Mouse (Mus musculus): ENCODE data around the gene Fzd5. TPM values are rescaled to one million over a fixed set of nuclear protein-coding genes. Genes with fewer than 3 reads are reported as not detected.

Fzd5 gene
- polyA plus RNA-seq, 1 experiment = 1.7 TPM

DNA sequence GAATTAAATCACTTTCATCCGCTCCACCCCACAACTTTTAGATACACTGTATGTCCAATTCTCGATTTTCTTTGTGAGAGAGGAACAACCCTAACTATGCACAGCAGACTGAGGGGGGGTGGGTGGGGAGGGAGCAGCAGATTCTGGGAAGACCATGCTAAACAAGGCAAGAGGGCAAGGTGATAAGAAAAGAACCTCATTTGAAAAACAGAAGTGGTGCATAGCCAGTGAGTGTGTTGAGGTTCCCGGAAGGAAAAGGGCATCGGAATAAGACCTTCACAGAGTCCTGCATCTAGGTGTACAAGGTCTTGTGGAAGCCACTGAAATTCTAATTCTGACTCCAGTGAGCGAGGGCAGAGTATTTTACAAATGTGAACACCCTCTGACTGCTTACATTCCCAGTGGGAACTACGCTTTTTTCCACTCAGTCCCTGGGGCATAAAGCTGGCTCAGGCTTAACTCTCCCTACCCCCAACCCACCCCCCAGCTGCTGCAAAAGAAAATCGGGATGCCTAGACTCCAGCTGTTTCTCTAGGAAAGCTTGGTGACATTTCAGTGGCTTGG, 4.8 kb downstream of the Fzd5 start:
- no peak for DNase-seq (ENCODE audit: low read depth)
- TF ChIP-seq CTCF (IDR thresholded peaks at IDR 0.05; ENCODE audit: borderline replicate concordance, extremely low read depth, insufficient read depth, insufficient read length) = no peak
- TF ChIP-seq POLR2A (IDR thresholded peaks at IDR 0.05; ENCODE audit: borderline replicate concordance, extremely low read depth, insufficient read depth, insufficient read length, poor library complexity, severe bottlenecking) = no peak

DNA sequence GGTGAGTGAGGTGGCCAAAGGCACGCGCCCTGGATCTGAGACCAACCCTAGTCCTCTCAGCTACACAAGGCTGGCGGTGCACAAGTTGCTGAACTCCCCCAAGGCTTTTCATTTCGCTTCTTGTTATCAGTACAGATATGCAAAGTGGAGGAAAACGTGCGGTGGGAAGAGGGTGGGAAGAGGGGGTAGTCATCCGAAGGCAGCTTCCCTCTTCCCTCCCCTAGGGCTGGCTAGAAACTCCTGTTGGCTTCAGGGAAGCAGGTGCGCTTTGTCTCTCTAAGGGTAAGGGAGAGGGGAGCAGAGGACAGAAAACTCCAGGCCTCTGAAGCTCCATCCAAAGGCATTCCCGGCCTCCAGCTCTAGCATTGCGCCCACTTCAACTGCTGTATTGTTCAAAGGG, 5.4 kb downstream of the Fzd5 start:
- TF ChIP-seq CTCF (IDR thresholded peaks at IDR 0.05; ENCODE audit: borderline replicate concordance, extremely low read depth, insufficient read depth, insufficient read length) = no peak
- no peak for DNase-seq (ENCODE audit: low read depth)

DNA sequence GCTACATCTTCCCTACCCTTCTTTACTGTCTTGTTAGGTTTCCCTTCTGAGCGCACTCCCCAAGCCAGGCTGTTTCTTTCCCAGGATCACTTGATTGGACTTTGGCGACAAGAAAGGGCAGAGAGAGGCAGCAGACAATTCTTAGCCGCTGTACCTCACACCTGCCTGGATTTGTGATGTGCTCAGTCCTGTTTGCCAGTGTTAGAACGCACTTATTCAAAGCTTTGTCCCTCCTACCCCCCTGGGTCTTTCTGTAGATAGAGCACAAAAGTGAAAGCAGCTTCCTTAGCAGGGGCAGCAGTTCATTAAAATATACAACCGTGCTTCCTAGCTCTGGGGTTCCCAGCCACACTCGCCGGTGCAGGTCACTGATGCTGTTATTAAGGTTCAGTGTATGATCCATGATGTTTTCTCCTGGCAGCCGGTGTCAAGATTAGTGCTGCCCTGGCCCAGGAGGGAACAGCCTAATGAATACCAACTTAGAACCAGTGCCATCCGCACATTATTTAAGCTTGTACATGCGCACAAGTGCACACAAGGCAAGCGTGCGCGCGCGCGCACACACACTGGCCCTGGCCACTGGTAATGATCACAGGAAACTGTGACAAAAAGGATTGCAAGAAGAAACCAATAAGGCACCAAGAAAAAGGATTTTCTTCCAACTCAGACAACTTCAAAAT, 6.1 kb downstream of the Fzd5 start:
- peak; percentile 42 for DNase-seq (ENCODE audit: low read depth)
- TF ChIP-seq CTCF (IDR thresholded peaks at IDR 0.05; ENCODE audit: borderline replicate concordance, extremely low read depth, insufficient read depth, insufficient read length) = no peak
- TF ChIP-seq POLR2A (IDR thresholded peaks at IDR 0.05; ENCODE audit: borderline replicate concordance, extremely low read depth, insufficient read depth, insufficient read length, poor library complexity, severe bottlenecking) = no peak

DNA sequence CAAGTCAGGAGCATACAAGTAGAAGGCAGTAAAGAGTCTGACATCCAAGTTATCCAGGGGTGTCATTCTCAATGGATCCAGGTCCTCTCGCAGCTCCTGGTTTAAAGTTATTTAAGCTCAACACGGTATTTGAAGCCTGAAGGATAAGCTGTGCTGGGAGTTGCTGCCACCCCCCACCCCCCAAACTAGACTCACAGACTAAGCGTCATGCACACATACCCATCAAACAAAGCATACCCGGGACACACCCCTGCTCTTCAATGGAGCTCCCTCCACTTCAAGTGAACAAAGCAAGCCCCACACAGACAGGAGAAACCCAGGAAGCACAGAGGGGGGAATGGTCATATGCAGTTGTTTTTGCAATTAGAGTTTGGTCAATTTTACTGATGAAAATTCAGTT, 7.5 kb downstream of the Fzd5 start:
- no peak for TF ChIP-seq CTCF (IDR thresholded peaks at IDR 0.05; ENCODE audit: borderline replicate concordance, extremely low read depth, insufficient read depth, insufficient read length)
- no peak for TF ChIP-seq POLR2A (IDR thresholded peaks at IDR 0.05; ENCODE audit: borderline replicate concordance, extremely low read depth, insufficient read depth, insufficient read length, poor library complexity, severe bottlenecking)
- no peak for DNase-seq (ENCODE audit: low read depth)

DNA sequence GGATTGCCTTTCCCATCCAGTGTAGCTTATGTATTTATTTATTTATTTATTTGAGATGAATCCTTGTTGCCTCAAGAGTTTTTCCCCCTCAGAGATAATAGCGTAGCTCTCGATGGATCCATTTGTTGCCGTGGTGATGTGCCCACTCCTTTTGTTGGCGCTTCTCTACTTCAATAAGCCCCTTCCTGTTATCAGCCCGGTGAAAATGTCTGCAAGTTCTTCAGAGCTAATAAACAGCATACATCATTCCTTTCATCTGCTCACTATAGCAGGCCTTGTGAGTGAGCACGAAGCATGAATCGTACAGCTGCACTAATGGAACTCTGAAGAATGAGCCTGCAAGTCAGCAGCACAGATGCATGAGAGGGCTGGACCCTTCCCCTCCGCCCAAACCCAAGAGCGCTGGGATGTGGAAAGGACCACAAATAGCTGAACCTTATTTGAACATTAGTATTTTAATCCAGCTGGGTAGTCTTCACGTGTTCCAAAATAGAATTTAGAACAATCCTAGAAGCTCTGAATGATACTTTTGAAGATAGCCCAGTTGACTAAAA, 16.4 kb downstream of the Fzd5 start:
- TF ChIP-seq CTCF (IDR thresholded peaks at IDR 0.05; ENCODE audit: borderline replicate concordance, extremely low read depth, insufficient read depth, insufficient read length) (no peak), POLR2A (IDR thresholded peaks at IDR 0.05; ENCODE audit: borderline replicate concordance, extremely low read depth, insufficient read depth, insufficient read length, poor library complexity, severe bottlenecking) (no peak)
- DNase-seq (ENCODE audit: low read depth) = peak; percentile 77

DNA sequence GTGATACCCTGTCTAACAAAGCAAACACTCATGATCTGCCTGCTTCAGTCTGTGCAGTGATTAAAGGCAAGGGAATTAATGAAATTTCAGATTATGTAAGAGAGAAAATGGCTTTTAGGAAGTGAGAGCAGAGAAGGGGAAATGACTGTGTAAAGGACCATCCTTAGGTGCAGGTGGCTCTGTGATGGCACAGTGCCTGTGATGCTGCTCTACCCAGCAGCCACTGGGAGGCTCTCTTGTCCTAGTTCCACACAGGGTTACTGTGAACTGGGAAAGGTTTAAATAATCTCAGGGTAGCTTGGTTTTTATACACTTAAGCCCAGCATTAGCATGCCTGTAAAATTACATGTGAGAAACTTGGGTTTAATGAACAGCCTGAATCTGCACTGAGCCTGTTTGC, 20.0 kb downstream of the Fzd5 start:
- peak; percentile 71 for DNase-seq (ENCODE audit: low read depth)
- TF ChIP-seq CTCF (IDR thresholded peaks at IDR 0.05; ENCODE audit: borderline replicate concordance, extremely low read depth, insufficient read depth, insufficient read length) (peak; percentile 73), POLR2A (IDR thresholded peaks at IDR 0.05; ENCODE audit: borderline replicate concordance, extremely low read depth, insufficient read depth, insufficient read length, poor library complexity, severe bottlenecking) (no peak)

DNA sequence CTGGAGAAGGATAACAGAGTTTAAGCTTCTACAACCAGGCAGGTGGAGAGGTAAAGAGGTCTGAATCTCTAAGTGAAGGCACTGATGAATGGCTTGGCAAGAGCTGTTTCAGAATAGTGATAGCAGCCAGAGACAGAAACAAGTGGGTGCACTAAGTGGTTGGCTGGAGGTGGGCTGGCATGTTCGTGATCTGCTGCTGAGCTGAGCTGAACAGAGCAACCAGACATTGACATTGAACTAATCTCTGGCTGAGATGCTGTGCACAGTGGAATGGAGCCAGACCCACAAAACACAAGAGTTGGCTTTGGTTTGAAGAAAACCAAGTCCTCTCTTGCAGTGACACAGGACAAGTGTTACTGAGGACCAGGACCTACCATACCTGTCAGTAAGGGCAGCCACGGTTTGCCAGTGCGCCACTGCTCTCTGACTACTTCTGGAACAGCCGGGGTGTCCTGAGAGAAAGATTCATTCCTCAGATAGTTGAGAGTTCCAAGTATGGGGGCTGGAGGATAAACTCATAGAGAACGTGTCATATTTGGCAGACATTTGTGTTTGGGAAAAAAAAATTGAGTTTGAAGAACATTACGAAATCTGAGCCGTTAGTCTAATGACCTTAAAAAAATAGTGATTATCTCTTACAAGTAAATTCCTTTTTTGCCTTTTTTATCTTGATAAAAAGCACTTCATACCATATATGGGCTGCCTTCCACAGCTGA, 20.8 kb downstream of the Fzd5 start:
- TF ChIP-seq POLR2A (IDR thresholded peaks at IDR 0.05; ENCODE audit: borderline replicate concordance, extremely low read depth, insufficient read depth, insufficient read length, poor library complexity, severe bottlenecking) = no peak
- TF ChIP-seq CTCF (IDR thresholded peaks at IDR 0.05; ENCODE audit: borderline replicate concordance, extremely low read depth, insufficient read depth, insufficient read length) = no peak
- no peak for DNase-seq (ENCODE audit: low read depth)

DNA sequence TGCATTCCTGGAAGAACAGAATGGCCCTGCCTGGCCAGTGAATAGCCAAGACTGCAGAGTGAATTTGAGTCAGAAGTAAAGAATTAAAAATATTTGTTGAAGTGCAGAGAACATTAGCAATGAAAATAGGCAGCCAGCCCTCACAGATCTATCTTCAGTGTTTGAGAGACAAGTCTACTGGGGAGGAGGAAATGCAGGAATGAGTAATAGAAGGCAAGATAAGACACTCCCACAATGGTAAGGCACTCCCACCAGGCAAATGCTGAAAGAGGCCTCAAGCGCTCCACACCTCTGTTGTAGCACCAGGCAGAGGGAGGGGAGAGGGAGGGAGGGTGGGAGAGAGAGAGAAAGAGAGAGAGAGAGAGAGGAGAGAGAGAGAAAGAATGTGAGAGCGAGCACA, 22.1 kb downstream of the Fzd5 start:
- DNase-seq (ENCODE audit: low read depth) = no peak
- TF ChIP-seq CTCF (IDR thresholded peaks at IDR 0.05; ENCODE audit: borderline replicate concordance, extremely low read depth, insufficient read depth, insufficient read length) (no peak), POLR2A (IDR thresholded peaks at IDR 0.05; ENCODE audit: borderline replicate concordance, extremely low read depth, insufficient read depth, insufficient read length, poor library complexity, severe bottlenecking) (no peak)

DNA sequence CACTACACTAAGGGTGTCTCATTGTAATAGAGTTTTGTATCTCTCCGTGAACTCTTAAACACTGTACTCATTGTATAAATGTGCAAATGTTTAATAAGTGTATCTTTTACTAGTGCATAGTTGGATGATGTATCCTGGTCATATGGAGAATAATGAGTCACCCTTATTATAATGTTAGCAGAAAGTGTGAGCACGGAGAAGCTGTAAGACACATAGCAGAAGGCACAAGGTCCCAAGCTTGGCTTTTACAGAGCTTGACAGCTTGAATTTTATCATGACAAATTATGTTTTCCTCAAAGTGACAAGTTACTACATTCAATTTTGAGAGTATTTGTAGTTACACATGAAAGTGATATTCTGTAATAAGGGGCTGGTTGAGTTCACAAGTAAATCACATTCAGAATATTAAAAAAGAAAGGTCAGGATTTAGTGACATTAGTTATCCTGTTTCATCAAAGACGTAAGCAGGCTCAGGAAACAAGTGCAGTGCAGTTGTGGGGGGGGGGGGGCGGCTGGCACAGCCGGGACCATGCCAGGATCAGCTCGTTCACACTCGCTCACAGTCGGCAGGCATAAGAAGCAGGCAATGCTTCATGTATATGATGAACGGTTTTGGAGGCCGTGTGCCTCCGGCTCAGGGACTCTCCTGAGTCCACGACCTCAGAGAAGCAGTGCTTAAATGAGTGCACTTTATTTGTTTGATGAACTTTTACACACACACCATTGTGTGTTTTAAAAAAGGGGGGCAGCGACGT, 25.4 kb downstream of the Fzd5 start:
- TF ChIP-seq CTCF (IDR thresholded peaks at IDR 0.05; ENCODE audit: borderline replicate concordance, extremely low read depth, insufficient read depth, insufficient read length) (no peak), POLR2A (IDR thresholded peaks at IDR 0.05; ENCODE audit: borderline replicate concordance, extremely low read depth, insufficient read depth, insufficient read length, poor library complexity, severe bottlenecking) (no peak)
- DNase-seq (ENCODE audit: low read depth) = no peak

DNA sequence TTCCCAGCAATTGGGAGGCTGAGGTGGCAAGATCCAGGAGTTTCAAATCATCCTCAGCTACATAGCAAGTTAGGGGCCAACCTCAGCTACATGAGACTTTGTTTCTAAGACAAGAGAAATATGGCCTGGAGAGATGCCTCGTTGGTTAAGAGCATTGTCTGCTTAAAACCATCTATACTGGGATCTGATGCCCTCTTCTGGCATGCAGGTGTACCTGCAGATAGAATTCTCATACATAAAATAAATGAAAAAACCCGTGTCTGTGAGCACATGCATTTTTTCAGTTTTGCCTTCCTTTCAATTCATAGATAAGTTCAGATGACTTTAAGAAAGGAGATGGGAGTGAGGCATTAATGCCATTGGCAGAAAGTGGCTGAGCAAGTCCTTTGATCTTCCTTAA, 27.7 kb downstream of the Fzd5 start:
- DNase-seq (ENCODE audit: low read depth) = peak; percentile 67
- TF ChIP-seq CTCF (IDR thresholded peaks at IDR 0.05; ENCODE audit: borderline replicate concordance, extremely low read depth, insufficient read depth, insufficient read length) (peak; percentile 33; the same call in 1 of the 2 replicates), POLR2A (IDR thresholded peaks at IDR 0.05; ENCODE audit: borderline replicate concordance, extremely low read depth, insufficient read depth, insufficient read length, poor library complexity, severe bottlenecking) (no peak)

DNA sequence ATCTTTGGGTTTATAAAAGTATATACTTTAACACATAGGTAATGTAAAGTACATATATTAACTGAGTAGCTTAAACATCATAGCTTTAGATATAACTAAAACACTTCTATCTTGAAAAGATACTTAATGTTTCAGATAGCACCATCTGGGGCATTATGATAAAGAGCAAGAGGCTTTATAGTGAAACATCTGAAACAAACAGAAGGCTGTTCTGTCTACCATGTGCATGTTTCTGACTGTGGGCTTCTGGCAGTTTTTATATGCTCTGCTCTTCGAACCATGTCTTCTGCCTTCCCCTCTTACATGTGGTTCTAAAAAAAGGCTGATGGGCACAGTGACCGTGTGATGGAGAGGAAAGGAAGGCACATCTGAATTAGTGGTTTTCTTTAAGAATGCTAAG, 30.9 kb downstream of the Fzd5 start:
- DNase-seq (ENCODE audit: low read depth) = no peak
- no peak for TF ChIP-seq CTCF (IDR thresholded peaks at IDR 0.05; ENCODE audit: borderline replicate concordance, extremely low read depth, insufficient read depth, insufficient read length)
- TF ChIP-seq POLR2A (IDR thresholded peaks at IDR 0.05; ENCODE audit: borderline replicate concordance, extremely low read depth, insufficient read depth, insufficient read length, poor library complexity, severe bottlenecking) = no peak
